Mouse (Mus musculus) splenic B cell, adult 2 months (primary cell): ENCODE results near the gene Arl2bp.
A peak's percentile ranks its signal among the peaks of the same experiment; 100 is the strongest.

Experiments used
- DNase-seq: peaks from one replicate; pipeline ENCODE4 v3.0.0-alpha.2; 2011; ENCODE audit warnings: low read depth, low spot score
- H3K27me3 ChIP-seq: 2 replicates; pipeline ENCODE4 v1.6.1; 2012; ENCODE audit warnings: mild to moderate bottlenecking, low read length, moderate library complexity, mixed read lengths; ENCODE audit not compliant: control insufficient read depth, poor library complexity, insufficient read depth, severe bottlenecking
- H3K36me3 ChIP-seq: 2 replicates; pipeline ENCODE4 v1.6.1; 2012; ENCODE audit warnings: mild to moderate bottlenecking, low read length, moderate library complexity, mixed read lengths; ENCODE audit not compliant: control insufficient read depth, poor library complexity, insufficient read depth, severe bottlenecking

The Arl2bp gene

GRCm38 (mm10) chr8:94666456-94667308 is at the start of gene Arl2bp:
Arl2bp (plus strand) TSS chr8:94666600.
- DNase-seq = peak; percentile 96
- Histone ChIP-seq H3K36me3 (peaks cover 4% of the 10 kb centered on the region), H3K27me3 (no peaks in the 10 kb centered on the region)

GRCm38 (mm10) chr8:94624885-94625284 is 41.5 kb upstream of the Arl2bp start:
- H3K36me3 ChIP-seq = no peaks in the 10 kb centered on the region
- no peaks in the 10 kb centered on the region for H3K27me3 ChIP-seq
- DNase-seq = no peak

- DNase-seq = no peak
- peaks cover 14% of the 10 kb centered on the region for H3K36me3 ChIP-seq
Measured at GRCm38 (mm10) chr8:94633564-94634194, 32.7 kb upstream of the Arl2bp start.

GRCm38 (mm10) chr8:94634211-94634610 is 32.2 kb upstream of the Arl2bp start:
- H3K36me3 ChIP-seq = peaks cover 16% of the 10 kb centered on the region
- peak; percentile 33 for DNase-seq
- no peaks in the 10 kb centered on the region for H3K27me3 ChIP-seq

More at GRCm38 (mm10) chr8:94633564-94634194, 32.7 kb upstream of the Arl2bp start:
- no peaks in the 10 kb centered on the region for H3K27me3 ChIP-seq

GRCm38 (mm10) chr8:94641183-94641582 is 25.2 kb upstream of the Arl2bp start:
- no peak for DNase-seq
- Histone ChIP-seq H3K36me3 (peaks cover 13% of the 10 kb centered on the region; the same call in 1 of the 2 replicates), H3K27me3 (no peaks in the 10 kb centered on the region)

- no peaks in the 10 kb centered on the region for H3K27me3 ChIP-seq
- peaks cover 15% of the 10 kb centered on the region; the same call in 1 of the 2 replicates for H3K36me3 ChIP-seq
- DNase-seq = no peak
Measured at GRCm38 (mm10) chr8:94641938-94642337, 24.5 kb upstream of the Arl2bp start.

- Histone ChIP-seq H3K27me3 (no peaks in the 10 kb centered on the region), H3K36me3 (peaks cover 14% of the 10 kb centered on the region; the same call in 1 of the 2 replicates)
- no peak for DNase-seq
Measured at GRCm38 (mm10) chr8:94645202-94645601, 21.2 kb upstream of the Arl2bp start.

- H3K27me3 ChIP-seq = no peaks in the 10 kb centered on the region
- no peak for DNase-seq
- peaks cover 11% of the 10 kb centered on the region; the same call in 1 of the 2 replicates for H3K36me3 ChIP-seq
Measured at GRCm38 (mm10) chr8:94646165-94646564, 20.2 kb upstream of the Arl2bp start.

GRCm38 (mm10) chr8:94649496-94649895 is 16.9 kb upstream of the Arl2bp start:
- H3K27me3 ChIP-seq = no peaks in the 10 kb centered on the region
- DNase-seq = no peak
- peaks cover 14% of the 10 kb centered on the region; the same call in 1 of the 2 replicates for H3K36me3 ChIP-seq

GRCm38 (mm10) chr8:94652951-94653350 is 13.4 kb upstream of the Arl2bp start:
- DNase-seq = no peak
- Histone ChIP-seq H3K27me3 (no peaks in the 10 kb centered on the region), H3K36me3 (peaks cover 9% of the 10 kb centered on the region; the same call in 1 of the 2 replicates)

- no peaks in the 10 kb centered on the region for H3K27me3 ChIP-seq
Measured at GRCm38 (mm10) chr8:94654994-94655393, 11.4 kb upstream of the Arl2bp start.

GRCm38 (mm10) chr8:94658031-94658430 is 8.4 kb upstream of the Arl2bp start:
- Histone ChIP-seq H3K27me3 (no peaks in the 10 kb centered on the region), H3K36me3 (peaks cover 6% of the 10 kb centered on the region)
- peak; percentile 11 for DNase-seq

More at GRCm38 (mm10) chr8:94654994-94655393, 11.4 kb upstream of the Arl2bp start:
- no peak for DNase-seq
- H3K36me3 ChIP-seq = peaks cover 8% of the 10 kb centered on the region

- Histone ChIP-seq H3K36me3 (peaks cover 4% of the 10 kb centered on the region), H3K27me3 (no peaks in the 10 kb centered on the region)
- DNase-seq = no peak
Measured at GRCm38 (mm10) chr8:94660418-94660817, 6.0 kb upstream of the Arl2bp start.

- H3K36me3 ChIP-seq = no peaks in the 10 kb centered on the region
- no peaks in the 10 kb centered on the region for H3K27me3 ChIP-seq
- no peak for DNase-seq
Measured at GRCm38 (mm10) chr8:94664722-94665121, 1.7 kb upstream of the Arl2bp start.

- Histone ChIP-seq H3K27me3 (no peaks in the 10 kb centered on the region), H3K36me3 (peaks cover 8% of the 10 kb centered on the region)
- DNase-seq = no peak
Measured at GRCm38 (mm10) chr8:94674384-94674783, 8.0 kb downstream of the Arl2bp start.
